Mouse (Mus musculus) heart, embryonic 14.5 days (tissue): ENCODE results near the gene Tyms. TPM values are rescaled to one million over a fixed set of nuclear protein-coding genes. Genes with fewer than 3 reads are reported as not detected.
A peak's percentile ranks its signal among the peaks of the same experiment; 100 is the strongest.

ENCODE experiments used
- ATAC-seq: fragments of 200-750 bp; cut with Nextera tagmentation; 2 replicates; pipeline ENCODE4 v1.8.0; 2017; ENCODE audit warnings: low read depth, moderate TSS enrichment; ENCODE audit not compliant: insufficient number of reproducible peaks, insufficient read depth, low FRiP score
- H3K27ac ChIP-seq, 2 experiments: fragments of 200-500 bp in 1 of 2; fragments of 300-500 bp in 1 of 2; sonication (generic) in 1 of 2; replicated peaks in 1 of 2; 2 replicates each; pipeline ENCODE4 v1.5.1; 2012 to 2014; ENCODE audit warnings: low read depth in 2 of 2, low read length in 2 of 2, control low read depth in 1 of 2, mild to moderate bottlenecking in 1 of 2, mixed read lengths in 1 of 2; ENCODE audit not compliant: control insufficient read depth in 1 of 2, insufficient read depth in 1 of 2
- H3K27me3 ChIP-seq: fragments of 300-500 bp; sonication (generic); 2 replicates; pipeline ENCODE4 v1.6.1; 2014; ENCODE audit warnings: mild to moderate bottlenecking, low read length, control low read depth; ENCODE audit not compliant: control insufficient read depth, insufficient read depth
- H3K36me3 ChIP-seq: fragments of 300-500 bp; sonication (generic); 2 replicates; pipeline ENCODE4 v1.6.1; 2014; ENCODE audit warnings: mild to moderate bottlenecking, control low read depth, low read length, mixed read lengths; ENCODE audit not compliant: control insufficient read depth, insufficient read depth
- H3K4me1 ChIP-seq, 2 experiments: fragments of 200-500 bp in 1 of 2; fragments of 300-500 bp in 1 of 2; sonication (generic) in 1 of 2; 2 replicates each; pipeline ENCODE4 v1.6.1; 2012 to 2014; ENCODE audit warnings: low read length in 2 of 2, control low read depth in 1 of 2, mixed read lengths in 1 of 2; ENCODE audit not compliant: control insufficient read depth in 2 of 2, insufficient read depth in 2 of 2
- H3K4me2 ChIP-seq: fragments of 300-500 bp; sonication (generic); 2 replicates; pipeline ENCODE4 v1.6.1; 2014; ENCODE audit warnings: mild to moderate bottlenecking, low read length
- H3K4me3 ChIP-seq, 2 experiments: fragments of 200-500 bp in 1 of 2; fragments of 300-500 bp in 1 of 2; sonication (generic) in 1 of 2; 2 replicates each; pipeline ENCODE4 v1.5.1; 2012 to 2014; ENCODE audit warnings: low read length in 2 of 2, mild to moderate bottlenecking in 2 of 2, control low read depth in 1 of 2, low read depth in 1 of 2, moderate library complexity in 1 of 2; ENCODE audit not compliant: control insufficient read depth in 1 of 2, insufficient read depth in 1 of 2
- H3K9ac ChIP-seq: fragments of 300-500 bp; sonication (generic); 2 replicates; pipeline ENCODE4 v1.6.1; 2014; ENCODE audit warnings: mild to moderate bottlenecking, low read length
- H3K9me3 ChIP-seq: fragments of 300-500 bp; sonication (generic); 2 replicates; pipeline ENCODE4 v1.6.1; 2016; ENCODE audit warnings: low read length, control low read depth; ENCODE audit not compliant: control insufficient read depth
- WGBS: fragments of 180-500 bp; shearing (Covaris S2); extraction: QIAGEN DNeasy Blood & Tissue Kit; methylation state at CpG from one replicate; pipeline ENCODE4 v1.1.7; 2014; 5-methylcytosine and 5-hydroxymethylcytosine counted together
- polyA plus RNA-seq: library from polyadenylated mRNA; unstranded; fragments of >200 nt; fragmentation: Nextera tagmentation; extraction: Ambion mirVana; gene quantifications from 2 replicates; pipeline ENCODE4 v1.2.1, GENCODE M21; 2014

Gene Tyms
- polyA plus RNA-seq, 1 experiment from 2014 or later = 101 TPM

- Histone ChIP-seq H3K27me3 (peaks cover 59% of the 10 kb centered on the region), H3K4me2 (peak overlapping the region; percentile 97)
- WGBS = 1% methylated on average over 98 of the region's 103 CpGs
Measured at GRCm38 (mm10) chr5:30113881-30114760, 40.7 kb upstream of the Tyms start.

GRCm38 (mm10) chr5:30112533-30113068 lies 39.2 kb upstream of the Tyms start:
- no peak overlapping the region for H3K4me2 ChIP-seq
- H3K4me1 ChIP-seq = peaks cover 16 to 20% of the 10 kb centered on the region in 2 experiments
- H3K4me3 ChIP-seq = no peak overlapping the region
- H3K27ac ChIP-seq = no peak overlapping the region
- H3K27me3 ChIP-seq = peaks cover 72% of the 10 kb centered on the region
- no peak for ATAC-seq
- 75% methylated on average over 3 of the region's 3 CpGs for WGBS
- peaks cover 12% of the 10 kb centered on the region for H3K36me3 ChIP-seq
- no peaks in the 10 kb centered on the region for H3K9me3 ChIP-seq
- no peak overlapping the region for H3K9ac ChIP-seq

More at GRCm38 (mm10) chr5:30113881-30114760, 40.7 kb upstream of the Tyms start:
- Histone ChIP-seq H3K4me1 (peaks cover 16 to 20% of the 10 kb centered on the region in 2 experiments), H3K9ac (peak overlapping the region; percentile 71), H3K36me3 (peaks cover 27% of the 10 kb centered on the region), H3K9me3 (no peaks in the 10 kb centered on the region), H3K27ac (no peak overlapping the region), H3K4me3 (peak overlapping the region; percentile 58 to 60)
- peak; percentile 69 for ATAC-seq

- Histone ChIP-seq H3K36me3 (peaks cover 3% of the 10 kb centered on the region; the same call in 1 of the 2 replicates), H3K4me2 (peak overlapping the region; percentile 60), H3K27ac (no peak overlapping the region), H3K9ac (no peak overlapping the region), H3K4me1 (peaks cover 16 to 20% of the 10 kb centered on the region in 2 experiments), H3K4me3 (no peak overlapping the region), H3K9me3 (no peaks in the 10 kb centered on the region), H3K27me3 (peaks cover 81% of the 10 kb centered on the region)
- WGBS = 67% methylated on average over 3 of the region's 3 CpGs
- ATAC-seq = no peak
Measured at GRCm38 (mm10) chr5:30111771-30112170, 38.4 kb upstream of the Tyms start.

- H3K36me3 ChIP-seq = no peaks in the 10 kb centered on the region
- no peak overlapping the region for H3K27ac ChIP-seq
- peaks cover 87% of the 10 kb centered on the region for H3K27me3 ChIP-seq
- peak overlapping the region; percentile 49; the same call in 1 of the 2 replicates for H3K9ac ChIP-seq
- ATAC-seq = no peak
- under 1% methylated on average over 18 of the region's 18 CpGs for WGBS
- H3K4me2 ChIP-seq = peak overlapping the region; percentile 60
- peaks cover 16 to 21% of the 10 kb centered on the region in 2 experiments for H3K4me1 ChIP-seq
- no peaks in the 10 kb centered on the region for H3K9me3 ChIP-seq
- H3K4me3 ChIP-seq = peak overlapping the region; percentile 4 to 21; a peak in 3 of 4 replicates
Measured at GRCm38 (mm10) chr5:30111126-30111525, 37.7 kb upstream of the Tyms start.

DNA sequence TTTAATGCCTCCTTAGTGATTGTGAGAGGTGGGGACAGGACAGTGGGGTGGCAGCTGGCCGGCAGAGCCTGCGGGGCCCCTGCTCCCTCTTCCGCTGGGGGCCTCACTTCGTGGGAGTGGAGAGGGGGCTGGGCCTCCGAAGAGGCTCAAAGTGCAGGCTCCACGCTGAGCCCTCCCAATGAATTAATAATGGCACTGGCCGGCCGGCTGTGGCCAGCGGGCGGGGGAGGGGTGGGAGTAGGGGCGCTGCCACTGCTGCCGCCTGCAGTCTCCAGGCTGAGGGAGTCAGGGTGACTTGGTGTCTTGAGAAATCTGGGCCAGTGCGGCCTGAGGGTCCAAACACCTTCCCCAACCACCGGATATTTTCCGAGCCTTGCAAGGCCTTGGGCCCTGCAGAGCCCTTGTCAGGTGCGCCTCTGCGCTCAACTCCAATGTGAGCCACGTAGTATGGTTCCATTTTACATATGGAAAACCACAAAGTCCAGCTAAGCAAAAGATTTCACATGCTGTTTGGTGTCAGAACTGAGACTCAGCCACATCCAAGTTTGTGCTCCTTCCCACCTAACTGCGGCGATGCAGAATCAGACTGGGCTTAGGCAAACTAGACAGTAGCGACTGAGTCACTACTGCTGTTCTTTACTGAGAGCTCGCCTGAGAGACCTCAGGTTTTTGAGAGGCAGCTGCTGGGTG lies 37.1 kb upstream of the Tyms start:
- Histone ChIP-seq H3K4me3 (peak overlapping the region in 1 of 2 experiments; percentile 21; a peak in 3 of 4 replicates), H3K36me3 (no peaks in the 10 kb centered on the region), H3K27me3 (peaks cover 88% of the 10 kb centered on the region), H3K4me2 (peak overlapping the region; percentile 60), H3K27ac (no peak overlapping the region), H3K9ac (peak overlapping the region; percentile 49; the same call in 1 of the 2 replicates), H3K9me3 (no peaks in the 10 kb centered on the region), H3K4me1 (peaks cover 17 to 27% of the 10 kb centered on the region in 2 experiments)
- ATAC-seq = no peak
- WGBS = 10% methylated on average over 22 of the region's 22 CpGs

- H3K4me3 ChIP-seq = no peak overlapping the region
- H3K4me1 ChIP-seq = peaks cover 22 to 33% of the 10 kb centered on the region in 2 experiments
- H3K9me3 ChIP-seq = no peaks in the 10 kb centered on the region
- 59% methylated on average over 2 of the region's 2 CpGs for WGBS
- H3K9ac ChIP-seq = no peak overlapping the region
- H3K4me2 ChIP-seq = peak overlapping the region; percentile 60; the same call in 1 of the 2 replicates
- H3K36me3 ChIP-seq = no peaks in the 10 kb centered on the region
- no peak for ATAC-seq
- H3K27me3 ChIP-seq = peaks cover 87% of the 10 kb centered on the region
- H3K27ac ChIP-seq = no peak overlapping the region
Measured at GRCm38 (mm10) chr5:30109899-30110298, 36.5 kb upstream of the Tyms start.

DNA sequence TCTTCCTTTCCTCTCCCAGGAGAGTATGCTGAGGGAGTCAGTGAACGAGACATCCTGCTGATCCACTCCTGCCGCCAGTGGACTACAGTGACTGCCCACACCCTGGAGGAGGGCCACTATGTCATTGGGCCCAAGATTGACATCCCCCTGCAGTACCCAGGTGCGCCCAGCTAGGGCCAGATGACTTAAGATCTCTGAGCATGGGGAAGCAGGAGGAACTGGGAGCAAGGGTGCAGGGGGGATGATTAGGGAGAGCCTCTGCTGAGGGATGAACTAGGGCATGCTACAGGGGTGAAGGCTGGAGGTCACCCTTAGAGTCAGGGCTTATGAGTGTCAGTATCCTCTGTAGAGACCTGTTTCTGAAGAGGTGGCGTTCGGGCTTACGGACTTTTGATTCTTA lies 34.8 kb upstream of the Tyms start:
- Histone ChIP-seq H3K27me3 (peaks cover 88% of the 10 kb centered on the region), H3K4me1 (peaks cover 15 to 30% of the 10 kb centered on the region in 2 experiments), H3K9me3 (no peaks in the 10 kb centered on the region), H3K4me3 (no peak overlapping the region), H3K36me3 (no peaks in the 10 kb centered on the region), H3K4me2 (no peak overlapping the region), H3K9ac (no peak overlapping the region), H3K27ac (no peak overlapping the region)
- ATAC-seq = no peak
- WGBS = 71% methylated on average over 6 of the region's 6 CpGs
